Mouse (Mus musculus) WW6 (cell line): ENCODE measurements around the gene Tbkbp1.
"Not testable (repeated sequence)": the region's sequence is repeated elsewhere in the genome, so short reads cannot be mapped to it uniquely, and the experiment has no call there.

Experiments used
- DNase-seq: peaks from one replicate; pipeline ENCODE4 v3.0.0-alpha.2; 2013; ENCODE audit warnings: low read depth, low spot score

The Tbkbp1 gene

GRCm38 (mm10) chr11:97151343-97151801 lies at the start of gene Tbkbp1:
TSS of gene Tbkbp1 (minus strand) at chr11:97151495.
- DNase-seq = no peak

- no peak for DNase-seq
Observed at GRCm38 (mm10) chr11:97199519-97199918, 48.2 kb upstream of the Tbkbp1 start.

- DNase-seq = no peak
Observed at GRCm38 (mm10) chr11:97198601-97199000, 47.3 kb upstream of the Tbkbp1 start.

- no peak for DNase-seq
Observed at GRCm38 (mm10) chr11:97197021-97197420, 45.7 kb upstream of the Tbkbp1 start.

GRCm38 (mm10) chr11:97196541-97196940 lies 45.2 kb upstream of the Tbkbp1 start:
- no peak for DNase-seq

GRCm38 (mm10) chr11:97192621-97192951 lies 41.3 kb upstream of the Tbkbp1 start:
- DNase-seq = no peak

- no peak for DNase-seq
Observed at GRCm38 (mm10) chr11:97191915-97192620, 40.8 kb upstream of the Tbkbp1 start.

GRCm38 (mm10) chr11:97190992-97191391 lies 39.7 kb upstream of the Tbkbp1 start:
- no peak for DNase-seq

- not testable (repeated sequence) for DNase-seq
Observed at GRCm38 (mm10) chr11:97189645-97190044, 38.4 kb upstream of the Tbkbp1 start.

GRCm38 (mm10) chr11:97189231-97189630 lies 37.9 kb upstream of the Tbkbp1 start:
- DNase-seq = no peak

GRCm38 (mm10) chr11:97188643-97188955 lies 37.3 kb upstream of the Tbkbp1 start:
- no peak for DNase-seq

GRCm38 (mm10) chr11:97187764-97188642 lies 36.7 kb upstream of the Tbkbp1 start, which contains the start of gene Kpnb1:
TSS of gene Kpnb1 (minus strand) at chr11:97187881.
- DNase-seq = peak; percentile 100

GRCm38 (mm10) chr11:97186947-97187763 lies 35.9 kb upstream of the Tbkbp1 start:
- peak; percentile 96 for DNase-seq

- no peak for DNase-seq
Observed at GRCm38 (mm10) chr11:97185704-97186614, 34.7 kb upstream of the Tbkbp1 start.

GRCm38 (mm10) chr11:97184875-97185274 lies 33.6 kb upstream of the Tbkbp1 start:
- DNase-seq = no peak

- no peak for DNase-seq
Observed at GRCm38 (mm10) chr11:97182446-97182845, 31.2 kb upstream of the Tbkbp1 start.

- DNase-seq = no peak
Observed at GRCm38 (mm10) chr11:97181061-97181460, 29.8 kb upstream of the Tbkbp1 start.

GRCm38 (mm10) chr11:97178198-97178597 lies 26.9 kb upstream of the Tbkbp1 start:
- no peak for DNase-seq

GRCm38 (mm10) chr11:97176851-97177250 lies 25.6 kb upstream of the Tbkbp1 start:
- no peak for DNase-seq

- no peak for DNase-seq
Observed at GRCm38 (mm10) chr11:97175499-97175898, 24.2 kb upstream of the Tbkbp1 start.

- no peak for DNase-seq
Observed at GRCm38 (mm10) chr11:97160341-97160740, 9.0 kb upstream of the Tbkbp1 start.
